Mouse (Mus musculus) inflammation-experienced regulatory T-cells, adult 6 months (primary cell): ENCODE measurements around the gene Olfr584. TPM values are rescaled to one million over a fixed set of nuclear protein-coding genes. Genes with fewer than 3 reads are reported as not detected.

Experiments
- ATAC-seq: one replicate; pipeline ENCODE4 v1.8.0; 2017
- polyA plus RNA-seq, 3 experiments: library from polyadenylated mRNA; unstranded; fragments of 100-300 nt; shearing (Covaris generic); gene quantifications; one replicate each; pipeline ENCODE4 v1.2.1; 2017

The Olfr584 gene
- not detected for polyA plus RNA-seq

- ATAC-seq: no peak
These were observed at the start of gene Olfr584 for GRCm38 (mm10) chr7:103081585-103081984. TSS of gene Olfr584 (plus strand) at chr7:103081885.

DNA sequence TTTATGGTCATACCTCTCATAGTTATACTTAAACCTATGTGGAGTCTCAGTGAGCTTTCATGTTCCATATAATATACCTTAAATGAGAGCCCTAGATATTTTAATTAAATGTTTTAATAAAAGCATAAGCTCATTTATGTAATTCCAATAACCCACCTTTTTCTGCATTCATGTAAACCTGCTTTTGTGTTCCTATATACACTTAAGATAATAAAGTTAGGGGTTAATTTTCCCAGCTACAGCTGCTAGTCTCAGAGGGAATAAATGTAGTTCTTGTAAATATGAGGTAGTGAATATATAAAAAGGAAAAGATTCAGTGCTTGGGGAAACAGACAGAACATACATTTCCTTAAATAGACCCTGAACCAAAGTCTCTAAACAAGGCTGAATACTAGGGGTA lies 44.0 kb upstream of the Olfr584 start, which contains the start of gene Olfr582:
Olfr582 (plus strand) TSS at position 301 of the 400 bp plus-strand sequence.
- no peak for ATAC-seq

DNA sequence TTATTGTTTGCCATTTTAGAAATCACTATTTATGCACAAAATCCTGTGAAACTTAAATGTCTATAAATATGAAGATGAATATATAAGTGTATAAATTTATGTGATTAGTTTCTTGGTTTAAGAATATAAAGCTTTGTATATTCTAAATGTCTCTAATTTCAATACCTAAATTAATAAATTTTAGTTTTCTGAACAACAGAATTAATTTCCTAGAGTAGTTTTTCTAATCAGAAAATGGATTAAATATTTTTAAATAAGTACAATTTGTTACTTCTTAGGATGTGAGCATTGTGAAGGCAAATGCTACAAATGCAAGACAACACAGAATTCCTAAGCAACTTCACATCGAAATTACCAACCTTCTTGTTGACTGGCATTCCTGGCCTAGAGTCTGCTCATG lies 30.7 kb upstream of the Olfr584 start, which contains the start of gene Olfr583:
Olfr583 (plus strand) TSS at position 301 of the 400 bp plus-strand sequence.
- ATAC-seq: no peak

- no peak for ATAC-seq
These were observed 15.7 kb downstream of the Olfr584 start, which contains the start of gene Olfr585 for GRCm38 (mm10) chr7:103097420-103097819. TSS of gene Olfr585 (plus strand) at chr7:103097720.

DNA sequence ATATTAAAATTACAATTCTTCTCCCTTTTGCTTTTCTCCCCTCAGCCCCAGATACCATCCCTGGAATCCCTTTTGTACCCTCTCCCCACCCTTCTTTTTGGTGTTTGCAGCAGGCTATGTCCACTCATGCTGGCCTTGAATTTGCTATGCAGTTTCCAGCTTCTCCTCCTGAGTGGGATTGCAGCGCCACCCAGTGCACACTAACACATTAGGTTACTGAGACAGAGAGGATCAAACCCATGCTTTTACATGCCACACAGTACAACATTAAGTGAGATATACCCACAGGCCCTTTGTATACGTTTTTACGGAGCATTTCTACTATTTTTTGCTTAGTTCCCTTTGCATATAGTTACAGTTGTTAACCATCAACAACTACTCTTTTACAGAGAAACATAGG lies 37.7 kb downstream of the Olfr584 start:
- ATAC-seq: no peak

- ATAC-seq: no peak
These were observed 43.9 kb downstream of the Olfr584 start, which contains the start of gene Olfr586 for GRCm38 (mm10) chr7:103125538-103125937. TSS of gene Olfr586 (minus strand) at chr7:103125638.

Other genes starting within 250 kb of the Olfr584 start
- gene Olfr566, start 223.1 kb upstream of the Olfr584 start, polyA plus RNA-seq: not detected
- gene Olfr568, start 204.8 kb upstream of the Olfr584 start, polyA plus RNA-seq: not detected
- not detected for gene Olfr569, start 191.0 kb upstream of the Olfr584 start, polyA plus RNA-seq
- not detected for gene Olfr570, start 187.3 kb upstream of the Olfr584 start, polyA plus RNA-seq
- not detected for gene Olfr571, start 164.3 kb upstream of the Olfr584 start, polyA plus RNA-seq
- not detected for gene Olfr572, start 157.5 kb upstream of the Olfr584 start, polyA plus RNA-seq
- not detected for gene Olfr573-ps1, start 139.3 kb upstream of the Olfr584 start, polyA plus RNA-seq
- not detected for gene Olfr574, start 133.4 kb upstream of the Olfr584 start, polyA plus RNA-seq
- gene Olfr575, start 123.1 kb upstream of the Olfr584 start, polyA plus RNA-seq: not detected
- gene Olfr576, start 119.2 kb upstream of the Olfr584 start, polyA plus RNA-seq: not detected
- gene Olfr577, start 105.9 kb upstream of the Olfr584 start, polyA plus RNA-seq: not detected
- not detected for gene Olfr578, start 92.6 kb upstream of the Olfr584 start, polyA plus RNA-seq
- not detected for gene Olfr582, start 43.9 kb upstream of the Olfr584 start, polyA plus RNA-seq
- not detected for gene Olfr583, start 30.6 kb upstream of the Olfr584 start, polyA plus RNA-seq
- gene Olfr585, start 15.8 kb downstream of the Olfr584 start, polyA plus RNA-seq: not detected
- gene Olfr586, start 43.8 kb downstream of the Olfr584 start, polyA plus RNA-seq: not detected
- under 1 TPM in 1 of 3 experiments, not detected in 2; 0.16 TPM for gene Olfr588-ps1, start 59.0 kb downstream of the Olfr584 start, polyA plus RNA-seq
- gene Olfr589, start 74.5 kb downstream of the Olfr584 start, polyA plus RNA-seq: not detected
- under 1 TPM in 1 of 3 experiments, not detected in 2; 0.28 TPM for gene Olfr591, start 96.5 kb downstream of the Olfr584 start, polyA plus RNA-seq
- gene Olfr592, start 102.9 kb downstream of the Olfr584 start, polyA plus RNA-seq: under 1 TPM in 1 of 3 experiments, not detected in 2; 0.06 TPM
- gene Olfr593, start 130.0 kb downstream of the Olfr584 start, polyA plus RNA-seq: not detected
- gene Olfr594, start 135.1 kb downstream of the Olfr584 start, polyA plus RNA-seq: not detected
- not detected for gene Usp17ld, start 170.6 kb downstream of the Olfr584 start, polyA plus RNA-seq
- gene Olfr596, start 223.8 kb downstream of the Olfr584 start, polyA plus RNA-seq: not detected
- gene Olfr597, start 234.4 kb downstream of the Olfr584 start, polyA plus RNA-seq: under 1 TPM in 1 of 3 experiments, not detected in 2; 0.18 TPM
- not detected for gene Olfr598, start 241.7 kb downstream of the Olfr584 start, polyA plus RNA-seq